Mouse (Mus musculus): ENCODE results near the gene Clca4b.
"Not testable (repeated sequence)": the region's sequence is repeated elsewhere in the genome, so short reads cannot be mapped to it uniquely, and the experiment has no call there.

DNA sequence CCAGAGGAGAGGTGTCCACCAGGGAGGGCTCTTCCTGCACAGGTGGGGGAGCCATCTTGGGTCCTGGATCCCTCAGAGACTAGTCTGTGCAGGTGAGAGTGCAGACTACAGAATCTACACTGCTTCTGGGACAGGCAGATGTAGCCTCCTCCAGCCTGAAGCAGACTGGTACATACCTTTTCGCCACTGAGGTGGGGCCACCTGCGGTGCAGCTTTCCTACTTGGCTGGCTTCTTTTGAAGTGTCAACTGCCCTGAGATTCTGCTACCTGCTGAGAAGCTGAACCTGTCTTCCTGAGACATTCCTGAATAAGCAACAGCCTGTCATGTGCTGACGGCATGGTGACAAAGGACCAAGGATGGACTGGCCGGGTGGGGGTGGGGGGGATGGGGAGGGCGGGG is 15.0 kb upstream of the Clca4b start:
- not testable (repeated sequence) for TF ChIP-seq GATA1 (IDR thresholded peaks at IDR 0.05; ENCODE audit: borderline replicate concordance, low read length); FLI1 (IDR thresholded peaks at IDR 0.05; ENCODE audit: low read length)
